Mouse (Mus musculus): ENCODE data around the gene Hivep3.

DNA sequence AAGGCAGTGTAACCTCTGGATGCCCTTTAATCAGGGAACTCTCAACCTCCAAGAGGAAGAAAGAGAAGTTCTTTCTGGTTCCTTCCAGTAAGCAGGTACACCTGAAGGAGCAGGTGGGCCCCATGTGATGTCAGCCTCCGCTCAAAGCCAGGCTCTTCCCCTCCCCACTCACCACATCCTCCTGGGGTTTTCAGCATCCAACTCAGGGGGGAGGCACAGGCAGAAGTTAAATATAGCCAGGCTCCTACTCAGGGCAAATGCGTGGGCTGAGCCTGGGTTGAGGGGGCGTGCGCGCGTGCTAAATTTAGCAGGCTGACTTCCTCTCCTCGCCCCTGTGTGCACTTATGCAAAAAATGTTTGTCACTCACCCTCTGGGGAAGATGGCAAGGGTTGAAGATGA lies 225.7 kb downstream of the Hivep3 start:
- TF ChIP-seq POLR2A (IDR thresholded peaks at IDR 0.05; ENCODE audit: control insufficient read depth, low read depth, low read length) (no peak), CTCF (IDR thresholded peaks at IDR 0.05; ENCODE audit: control insufficient read depth, insufficient read depth, insufficient replicate concordance, low read depth, low read length) (no peak)
